Mouse (Mus musculus) liver, embryonic 14.5 days (tissue): ENCODE measurements around the gene Tenm2. TPM values are rescaled to one million over a fixed set of nuclear protein-coding genes. Genes with fewer than 3 reads are reported as not detected.

Experiments
- ATAC-seq: fragments of 200-750 bp; cut with Nextera tagmentation; 2 replicates; pipeline ENCODE4 v1.8.0; 2017; ENCODE audit warnings: moderate number of reproducible peaks, mild to moderate bottlenecking, moderate library complexity; ENCODE audit not compliant: insufficient read depth
- DNase-seq, 3 experiments: peaks; one replicate each; pipeline ENCODE4 v3.0.0-alpha.2; 2012 to 2013; ENCODE audit warnings: low read depth in 3 of 3, low spot score in 3 of 3
- H3K27ac ChIP-seq: fragments of 300-500 bp; sonication (generic); 2 replicates; pipeline ENCODE4 v1.5.1; 2014; ENCODE audit warnings: moderate library complexity, mild to moderate bottlenecking, control low read depth, inconsistent platforms
- H3K27me3 ChIP-seq: fragments of 300-500 bp; sonication (generic); 2 replicates; pipeline ENCODE4 v1.6.1; 2014; ENCODE audit warnings: mild to moderate bottlenecking, low read length, moderate library complexity; ENCODE audit not compliant: control insufficient read depth, insufficient read depth
- H3K36me3 ChIP-seq: fragments of 300-500 bp; sonication (generic); replicated peaks from 2 replicates; pipeline ENCODE4 v1.6.1; 2014; ENCODE audit warnings: low read depth; ENCODE audit not compliant: control insufficient read depth, insufficient read depth
- H3K4me1 ChIP-seq, 2 experiments: fragments of 200-500 bp in 1 of 2; fragments of 300-500 bp in 1 of 2; sonication (generic) in 1 of 2; replicated peaks; 2 replicates each; pipeline ENCODE4 v1.6.1; 2012 to 2014; ENCODE audit warnings: antibody characterized with exemption in 1 of 2, inconsistent platforms in 1 of 2, low read length in 1 of 2; ENCODE audit not compliant: control insufficient read depth in 2 of 2, insufficient read depth in 2 of 2
- H3K4me2 ChIP-seq: fragments of 300-500 bp; sonication (generic); 2 replicates; pipeline ENCODE4 v1.6.1; 2014; ENCODE audit warnings: low read depth, mild to moderate bottlenecking, control low read depth, moderate library complexity
- H3K4me3 ChIP-seq, 2 experiments: fragments of 200-500 bp in 1 of 2; fragments of 300-500 bp in 1 of 2; sonication (generic) in 1 of 2; 2 replicates each; pipeline ENCODE4 v1.5.1; 2012 to 2014; ENCODE audit warnings: low read depth in 2 of 2, low read length in 2 of 2, mild to moderate bottlenecking in 2 of 2, control low read depth in 1 of 2, inconsistent platforms in 1 of 2, moderate library complexity in 1 of 2; ENCODE audit not compliant: insufficient read depth in 1 of 2
- H3K9ac ChIP-seq: fragments of 300-500 bp; sonication (generic); replicated peaks from 2 replicates; pipeline ENCODE4 v1.6.1; 2014; ENCODE audit warnings: mild to moderate bottlenecking, control low read depth, moderate library complexity
- H3K9me3 ChIP-seq: fragments of 300-500 bp; sonication (generic); 2 replicates; pipeline ENCODE4 v1.6.1; 2016; ENCODE audit warnings: low read length, mixed read lengths; ENCODE audit not compliant: control insufficient read depth
- CTCF ChIP-seq: IDR thresholded peaks from 2 replicates; pipeline ENCODE4 v1.5.1; 2016; ENCODE audit warnings: antibody characterized with exemption, low read depth, control low read depth
- EP300 ChIP-seq: IDR thresholded peaks from 2 replicates; pipeline ENCODE4 v1.6.1; 2016; ENCODE audit warnings: antibody characterized with exemption, low read depth
- WGBS: fragments of 180-500 bp; shearing (Covaris S2); extraction: QIAGEN DNeasy Blood & Tissue Kit; methylation state at CpG from one replicate; pipeline ENCODE4 v1.1.7; 2014; ENCODE audit not compliant: insufficient replicate concordance; 5-methylcytosine and 5-hydroxymethylcytosine counted together
- polyA plus RNA-seq, 2 experiments: library from polyadenylated mRNA; depleted of rRNA in 1 of 2; stranded (reverse) in 1 of 2; unstranded in 1 of 2; fragments of >200 nt; fragmentation: Nextera tagmentation in 1 of 2; extraction: Ambion mirVana in 1 of 2; gene quantifications; 2 replicates each; pipeline versions ENCODE4 v1.2.1 to v1.2.3; 2012 to 2014

The Tenm2 gene
- polyA plus RNA-seq, 2 experiments: 0.06 TPM; not detected in 1

DNA sequence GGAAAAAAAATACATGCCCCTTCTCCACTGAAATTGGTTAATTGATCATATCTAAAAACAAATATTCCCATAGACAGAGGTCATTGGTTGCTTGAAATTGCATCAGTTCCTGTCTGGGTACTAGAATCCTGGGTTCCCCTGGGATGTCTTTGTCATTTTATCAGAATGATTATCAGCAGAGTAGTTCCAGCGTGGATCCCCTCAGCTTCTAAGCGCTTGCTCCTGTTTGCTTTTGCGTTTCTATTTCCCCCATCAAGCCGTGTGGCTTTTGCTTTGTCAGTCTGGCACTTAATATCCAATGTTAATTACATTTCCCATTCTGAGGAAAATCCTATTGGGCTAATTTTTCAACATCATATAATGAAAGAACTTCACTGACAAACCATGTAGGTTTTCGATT lies 561.6 kb downstream of the Tenm2 start:
- Histone ChIP-seq H3K27ac (no peak overlapping the region), H3K4me3 (no peak overlapping the region), H3K4me2 (no peak overlapping the region), H3K36me3 (no peaks in the 10 kb centered on the region), H3K27me3 (no peaks in the 10 kb centered on the region), H3K9me3 (no peaks in the 10 kb centered on the region), H3K9ac (no peak overlapping the region), H3K4me1 (no peaks in the 10 kb centered on the region)
- ATAC-seq (no peak), DNase-seq (no peak)
- no peak for TF ChIP-seq CTCF
- no peak for TF ChIP-seq EP300
- WGBS: 46% methylated on average over 5 of the region's 5 CpGs

DNA sequence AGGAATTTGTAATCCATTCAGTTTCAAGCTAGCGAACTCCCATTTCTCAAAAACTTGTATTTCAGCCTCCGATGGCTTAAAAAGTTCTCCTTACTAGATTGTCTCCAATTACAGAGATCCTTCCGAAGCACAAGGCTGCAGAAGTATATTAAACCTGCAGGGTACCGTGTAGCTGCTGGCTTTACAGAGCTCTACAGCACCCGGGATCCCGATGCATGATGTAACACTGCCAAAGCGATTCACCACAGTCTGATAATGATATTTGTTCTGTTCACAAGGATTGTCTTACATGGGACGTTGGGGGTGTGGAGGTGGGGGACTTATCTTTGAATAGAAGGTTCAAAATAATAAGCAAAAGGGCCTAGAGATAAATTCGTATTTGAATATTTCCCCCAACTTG lies 564.6 kb downstream of the Tenm2 start:
- no peak for ATAC-seq
- H3K27me3 ChIP-seq: no peaks in the 10 kb centered on the region
- no peaks in the 10 kb centered on the region for H3K36me3 ChIP-seq
- TF ChIP-seq CTCF (no peak), EP300 (no peak)
- no peak overlapping the region for H3K4me2 ChIP-seq
- H3K4me1 ChIP-seq: no peaks in the 10 kb centered on the region
- H3K27ac ChIP-seq: no peak overlapping the region
- H3K9me3 ChIP-seq: no peaks in the 10 kb centered on the region
- 68% methylated on average over 9 of the region's 9 CpGs for WGBS
- no peak overlapping the region for H3K4me3 ChIP-seq
- no peak overlapping the region for H3K9ac ChIP-seq
- no peak for DNase-seq

DNA sequence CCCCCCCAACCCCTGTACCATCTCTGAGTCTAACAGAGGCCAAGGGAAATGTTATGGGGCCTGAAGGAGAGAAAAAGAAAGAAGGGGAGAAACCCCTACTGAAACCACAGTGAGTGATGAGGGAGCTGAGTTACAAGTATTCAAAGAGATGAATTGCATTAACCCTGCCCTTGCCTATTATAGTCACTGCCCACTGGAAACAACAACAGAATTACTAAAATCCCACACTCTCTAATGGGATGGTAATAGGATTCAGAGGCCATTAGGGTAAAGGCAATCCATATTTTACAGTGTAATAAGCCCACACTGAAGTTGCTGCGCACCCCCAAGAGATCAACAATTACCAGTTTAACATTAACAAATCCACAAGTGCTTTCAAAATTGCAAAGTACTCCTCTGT lies 571.7 kb downstream of the Tenm2 start:
- no peak overlapping the region for H3K9ac ChIP-seq
- DNase-seq (no peak), ATAC-seq (no peak)
- no peaks in the 10 kb centered on the region for H3K27me3 ChIP-seq
- no peaks in the 10 kb centered on the region for H3K9me3 ChIP-seq
- TF ChIP-seq EP300 (no peak), CTCF (no peak)
- WGBS: 53% methylated on average over 1 of the region's 1 CpGs
- H3K27ac ChIP-seq: no peak overlapping the region
- H3K4me2 ChIP-seq: no peak overlapping the region
- H3K36me3 ChIP-seq: no peaks in the 10 kb centered on the region
- no peaks in the 10 kb centered on the region for H3K4me1 ChIP-seq
- H3K4me3 ChIP-seq: no peak overlapping the region

DNA sequence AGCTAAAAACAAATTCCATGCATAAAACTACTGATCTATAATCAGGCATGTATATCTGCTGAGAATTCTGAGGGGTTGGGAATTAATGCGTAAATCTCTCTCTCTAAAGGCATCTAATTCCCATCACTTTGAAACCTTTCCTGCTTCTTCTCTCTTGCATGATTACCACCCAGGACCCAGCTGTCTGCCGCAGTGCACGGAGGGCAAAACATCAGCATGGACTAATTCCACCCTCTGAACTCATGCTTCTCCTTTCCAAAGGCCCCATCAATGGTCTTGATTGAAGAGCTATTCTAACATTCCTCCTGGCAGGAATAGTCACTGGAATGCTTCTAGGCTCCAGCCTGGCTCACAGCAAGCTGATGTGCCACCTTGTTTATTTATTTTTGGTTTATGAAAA lies 572.2 kb downstream of the Tenm2 start:
- H3K27me3 ChIP-seq: no peaks in the 10 kb centered on the region

DNA sequence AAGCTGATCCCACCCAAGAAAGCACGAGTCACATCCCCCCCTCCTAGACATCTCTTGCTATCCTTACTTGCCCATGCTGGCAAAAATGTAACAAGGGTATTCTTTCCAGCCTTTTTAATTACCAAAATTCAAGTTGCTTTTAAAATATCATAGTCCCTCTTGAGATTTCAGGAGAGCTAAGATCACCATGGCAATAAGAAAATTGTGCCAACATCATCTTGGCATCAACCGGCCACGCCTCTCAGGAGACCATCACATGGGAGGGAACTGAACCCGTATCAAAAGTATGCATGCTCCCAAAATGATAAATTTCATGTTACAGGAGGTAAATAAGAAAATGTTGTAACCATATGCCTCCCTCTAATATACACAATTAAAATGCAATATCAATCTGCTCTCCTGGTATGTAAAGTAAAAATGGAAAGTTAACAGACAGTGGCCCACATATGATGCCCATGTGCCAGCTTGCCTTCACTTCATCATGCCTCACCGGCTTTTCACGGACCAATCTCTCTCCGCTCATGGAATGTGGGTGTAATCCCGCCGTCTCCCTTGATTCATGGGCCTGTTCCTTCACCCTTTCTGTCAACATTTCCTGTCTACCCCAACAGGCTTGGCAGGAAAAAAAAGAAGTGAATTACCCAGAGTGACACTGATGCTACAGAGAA lies 582.0 kb downstream of the Tenm2 start:
- TF ChIP-seq EP300: no peak
- TF ChIP-seq CTCF: no peak
- Histone ChIP-seq H3K4me3 (no peak overlapping the region), H3K36me3 (no peaks in the 10 kb centered on the region), H3K9me3 (no peaks in the 10 kb centered on the region), H3K4me1 (no peaks in the 10 kb centered on the region), H3K27ac (no peak overlapping the region), H3K27me3 (no peaks in the 10 kb centered on the region), H3K4me2 (no peak overlapping the region), H3K9ac (no peak overlapping the region)
- 64% methylated on average over 9 of the region's 9 CpGs for WGBS
- DNase-seq: no peak
- no peak for ATAC-seq

More for the DNA sequence above, 572.2 kb downstream of the Tenm2 start:
- H3K9me3 ChIP-seq: no peaks in the 10 kb centered on the region
- H3K36me3 ChIP-seq: no peaks in the 10 kb centered on the region
- no peak overlapping the region for H3K4me3 ChIP-seq
- no peak for TF ChIP-seq CTCF
- no peak for TF ChIP-seq EP300
- no peak overlapping the region for H3K9ac ChIP-seq
- 57% methylated on average over 3 of the region's 3 CpGs for WGBS
- no peak for DNase-seq
- no peaks in the 10 kb centered on the region for H3K4me1 ChIP-seq
- no peak overlapping the region for H3K27ac ChIP-seq
- H3K4me2 ChIP-seq: no peak overlapping the region
- no peak for ATAC-seq
